Mouse (Mus musculus) neutrophil, adult 59 days (primary cell): Measurements from ENCODE around the gene Ackr4. TPM values are rescaled to one million over a fixed set of nuclear protein-coding genes. Genes with fewer than 3 reads are reported as not detected.

Source experiments
- total RNA-seq, 2 experiments: library from RNA; stranded (reverse); gene quantifications; 1 replicate in 1 of 2; 2 replicates in 1 of 2; pipeline ENCODE4 v1.2.4; 2023

Gene Ackr4
- total RNA-seq: not detected

GRCm38 (mm10) chr9:104126833-104127232 lies at the start of gene Ackr4:
Gene Ackr4 (minus strand): TSS chr9:104126933.

GRCm38 (mm10) chr9:104063244-104063961 lies 63.3 kb downstream of the Ackr4 start, which contains the start of gene Acad11:
Gene Acad11 (plus strand): TSS chr9:104063377.

GRCm38 (mm10) chr9:104062430-104063243 lies 64.1 kb downstream of the Ackr4 start, which contains the start of gene Uba5:
Gene Uba5 (minus strand): TSS chr9:104063134.

GRCm38 (mm10) chr9:104040362-104040761 lies 86.4 kb downstream of the Ackr4 start, which contains the start of gene Gm28305:
Gene Gm28305 (plus strand): TSS chr9:104040662.

Other genes starting within 250 kb of the Ackr4 start
- 1 to 10 TPM; 1.6 to 1.9 TPM for gene Nphp3, start 124.4 kb downstream of the Ackr4 start, total RNA-seq
- not detected for gene Gm28305, start 86.3 kb downstream of the Ackr4 start, total RNA-seq
- 10 to 100 TPM; 17.9 to 19.5 TPM for gene Uba5, start 63.8 kb downstream of the Ackr4 start, total RNA-seq
- 10 to 100 TPM; 17.2 to 20.0 TPM for gene Acad11, start 63.6 kb downstream of the Ackr4 start, total RNA-seq
- gene Dnajc13, start 136.0 kb upstream of the Ackr4 start, total RNA-seq: 10 to 100 TPM; 58.7 to 76.7 TPM
- 10 to 100 TPM; 71.8 to 84.6 TPM for gene Acpp, start 210.8 kb upstream of the Ackr4 start, total RNA-seq